Mouse (Mus musculus) liver, embryonic 14.5 days (tissue): ENCODE measurements around the gene Rapgef1.

Experiments
- CTCF ChIP-seq: IDR thresholded peaks from 2 replicates; pipeline ENCODE4 v1.5.1; 2016; ENCODE audit warnings: antibody characterized with exemption, low read depth, control low read depth
- EP300 ChIP-seq: IDR thresholded peaks from 2 replicates; pipeline ENCODE4 v1.6.1; 2016; ENCODE audit warnings: antibody characterized with exemption, low read depth

- TF ChIP-seq CTCF (no peak), EP300 (no peak)
These were observed 99.1 kb downstream of the Rapgef1 start for GRCm38 (mm10) chr2:29718581-29718980.
